Mouse (Mus musculus) liver, embryonic 13.5 days (tissue): ENCODE measurements around the gene Pisd. TPM values are rescaled to one million over a fixed set of nuclear protein-coding genes. Genes with fewer than 3 reads are reported as not detected.
"Not testable (repeated sequence)": the region's sequence is repeated elsewhere in the genome, so short reads cannot be mapped to it uniquely, and the experiment has no call there.

Source experiments
- ATAC-seq: fragments of 200-750 bp; cut with Nextera tagmentation; 2 replicates; pipeline ENCODE4 v1.8.0; 2017; ENCODE audit warnings: low read depth, mild to moderate bottlenecking, moderate number of reproducible peaks, moderate library complexity
- DNase-seq: peaks from one replicate; pipeline ENCODE4 v3.0.0; 2022
- H3K27ac ChIP-seq: fragments of 300-500 bp; sonication (generic); 2 replicates; pipeline ENCODE4 v1.5.1; 2015; ENCODE audit warnings: moderate library complexity, mild to moderate bottlenecking, inconsistent platforms
- H3K27me3 ChIP-seq: fragments of 300-500 bp; sonication (generic); 2 replicates; pipeline ENCODE4 v1.6.1; 2015; ENCODE audit warnings: mild to moderate bottlenecking, inconsistent platforms
- H3K36me3 ChIP-seq: fragments of 300-500 bp; sonication (generic); 2 replicates; pipeline ENCODE4 v1.6.1; 2015; ENCODE audit warnings: mild to moderate bottlenecking, inconsistent platforms
- H3K4me1 ChIP-seq: fragments of 300-500 bp; sonication (generic); replicated peaks from 2 replicates; pipeline ENCODE4 v1.6.1; 2015; ENCODE audit warnings: inconsistent platforms
- H3K4me2 ChIP-seq: fragments of 300-500 bp; sonication (generic); 2 replicates; pipeline ENCODE4 v1.6.1; 2015; ENCODE audit warnings: inconsistent platforms, mild to moderate bottlenecking, moderate library complexity
- H3K4me3 ChIP-seq: fragments of 300-500 bp; sonication (generic); replicated peaks from 2 replicates; pipeline ENCODE4 v1.5.1; 2015; ENCODE audit warnings: mild to moderate bottlenecking, inconsistent platforms
- H3K9ac ChIP-seq: fragments of 300-500 bp; sonication (generic); 2 replicates; pipeline ENCODE4 v1.6.1; 2015; ENCODE audit warnings: mild to moderate bottlenecking, inconsistent platforms
- H3K9me3 ChIP-seq: fragments of 300-500 bp; sonication (generic); replicated peaks from 2 replicates; pipeline ENCODE4 v1.6.1; 2016; ENCODE audit warnings: inconsistent platforms
- WGBS: fragments of 180-500 bp; shearing (Covaris S2); methylation state at CpG from one replicate; pipeline ENCODE4 v1.1.7; 2015; ENCODE audit not compliant: insufficient replicate concordance; 5-methylcytosine and 5-hydroxymethylcytosine counted together
- polyA plus RNA-seq: library from polyadenylated mRNA; unstranded; fragments of >200 nt; fragmentation: Nextera tagmentation; extraction: Ambion mirVana; gene quantifications from 2 replicates; pipeline ENCODE4 v1.2.1, GENCODE M21; 2015

Gene Pisd
- polyA plus RNA-seq, 1 experiment from 2014 or later = 35.2 TPM

DNA sequence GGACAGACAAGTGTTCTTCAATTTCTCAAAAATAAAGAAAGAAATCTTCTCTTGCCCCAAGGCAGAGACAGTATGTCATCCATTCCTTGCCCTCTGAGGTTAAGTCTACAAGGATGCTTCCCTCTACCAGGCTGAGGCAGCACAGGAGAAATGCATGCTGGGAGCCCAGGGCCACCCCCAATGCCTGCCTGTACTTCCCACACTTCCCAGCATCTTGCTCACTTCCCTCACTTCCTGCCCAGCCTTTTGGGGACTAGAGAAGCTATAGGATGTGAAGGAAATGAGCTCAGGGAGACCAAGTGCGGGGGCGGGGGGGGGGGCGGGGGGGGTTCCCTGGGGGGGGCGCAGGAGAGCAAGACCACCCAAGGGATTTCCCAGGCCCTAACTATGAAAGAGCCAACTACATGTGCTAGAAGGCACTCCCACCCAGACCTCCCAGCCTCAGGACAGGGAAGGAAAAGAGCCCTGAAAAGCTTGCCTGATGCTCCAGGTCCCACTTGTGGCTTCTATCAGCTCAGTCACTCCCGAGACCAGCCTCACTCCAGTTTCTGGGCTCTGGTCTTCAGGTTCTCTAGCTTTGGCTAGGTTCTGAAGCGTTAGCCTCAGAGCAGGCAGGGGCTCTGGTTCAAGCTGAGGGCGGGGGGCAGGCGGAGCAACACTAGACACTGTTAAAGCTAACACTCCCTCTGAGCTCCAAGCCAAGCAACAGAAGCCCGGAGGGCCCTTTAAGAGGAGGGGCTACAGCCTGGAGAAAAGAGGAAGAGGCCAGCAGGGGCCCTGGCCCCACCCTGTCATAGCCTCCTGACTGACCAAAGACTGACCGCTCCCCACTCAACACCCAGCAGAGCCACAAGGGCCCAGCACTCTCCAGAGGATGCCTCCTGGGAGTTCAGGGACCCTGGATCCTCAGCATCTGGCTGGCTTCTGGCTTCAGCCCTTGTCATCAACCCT lies 39.5 kb downstream of the Pisd start:
- Histone ChIP-seq H3K9ac (peak overlapping the region; percentile 59), H3K4me3 (peak overlapping the region; percentile 54), H3K36me3 (no peaks in the 10 kb centered on the region), H3K9me3 (no peaks in the 10 kb centered on the region), H3K27ac (peak overlapping the region; percentile 78), H3K4me2 (peak overlapping the region; percentile 59), H3K4me1 (peaks cover 50% of the 10 kb centered on the region), H3K27me3 (no peaks in the 10 kb centered on the region)
- 4% methylated on average over 10 of the region's 10 CpGs for WGBS
- DNase-seq (peak; percentile 59), ATAC-seq (peak; percentile 82)

DNA sequence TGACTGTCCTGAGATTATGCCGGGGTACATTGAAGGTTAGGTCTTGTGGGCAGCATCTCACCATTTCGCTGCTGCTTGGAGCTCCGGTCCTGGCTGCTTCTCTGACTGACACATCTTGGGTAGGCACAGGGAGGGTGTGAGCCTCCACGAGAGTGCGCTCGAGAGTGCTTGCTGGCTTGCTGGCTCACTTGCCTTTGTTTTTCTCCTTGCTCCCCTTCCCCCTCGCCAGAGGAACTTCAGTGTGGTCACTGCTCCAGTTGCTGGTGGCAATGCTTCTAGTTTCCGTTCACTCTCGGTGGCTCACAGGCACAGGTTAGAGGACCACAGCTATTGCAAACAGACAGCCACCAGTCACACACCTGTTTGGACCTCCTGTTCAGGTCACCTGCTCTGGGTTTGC lies 43.3 kb downstream of the Pisd start:
- no peaks in the 10 kb centered on the region for H3K27me3 ChIP-seq
- H3K9ac ChIP-seq = no peak overlapping the region
- ATAC-seq (no peak), DNase-seq (no peak)
- H3K4me1 ChIP-seq = peaks cover 49% of the 10 kb centered on the region
- no peaks in the 10 kb centered on the region for H3K9me3 ChIP-seq
- H3K4me2 ChIP-seq = no peak overlapping the region
- peaks cover 14% of the 10 kb centered on the region for H3K36me3 ChIP-seq
- no peak overlapping the region for H3K4me3 ChIP-seq
- 0 out of 2 replicates have a peak overlapping the region, but pooled peaks have one; percentile 2 for H3K27ac ChIP-seq
- 64% methylated on average over 9 of the region's 9 CpGs for WGBS

DNA sequence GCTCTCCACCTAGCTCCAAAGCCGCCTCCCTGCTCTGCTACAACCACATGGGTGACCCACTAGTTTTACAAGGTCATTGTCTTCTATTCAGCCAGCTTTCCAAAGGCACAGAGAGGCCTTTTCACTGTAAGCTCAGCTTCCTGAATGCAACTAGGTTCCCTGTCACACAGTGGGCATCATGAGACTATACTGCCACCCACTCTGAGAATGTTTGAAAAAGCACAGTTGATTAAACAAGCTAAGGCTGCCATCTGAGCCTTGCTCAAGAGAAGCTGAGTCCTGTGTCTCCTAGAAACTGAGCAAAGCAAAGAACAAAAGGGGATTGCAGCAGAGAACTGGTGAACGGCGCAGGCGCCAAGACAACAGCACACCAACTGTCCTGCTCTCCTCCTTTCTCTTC lies 44.1 kb downstream of the Pisd start:
- H3K4me2 ChIP-seq, H3K27ac ChIP-seq, DNase-seq, H3K27me3 ChIP-seq, H3K9me3 ChIP-seq, H3K9ac ChIP-seq, ATAC-seq, H3K4me3 ChIP-seq: not testable (repeated sequence)
- H3K36me3 ChIP-seq = peaks cover 22% of the 10 kb centered on the region
- WGBS = 71% methylated on average over 4 of the region's 4 CpGs
- peaks cover 41% of the 10 kb centered on the region for H3K4me1 ChIP-seq

DNA sequence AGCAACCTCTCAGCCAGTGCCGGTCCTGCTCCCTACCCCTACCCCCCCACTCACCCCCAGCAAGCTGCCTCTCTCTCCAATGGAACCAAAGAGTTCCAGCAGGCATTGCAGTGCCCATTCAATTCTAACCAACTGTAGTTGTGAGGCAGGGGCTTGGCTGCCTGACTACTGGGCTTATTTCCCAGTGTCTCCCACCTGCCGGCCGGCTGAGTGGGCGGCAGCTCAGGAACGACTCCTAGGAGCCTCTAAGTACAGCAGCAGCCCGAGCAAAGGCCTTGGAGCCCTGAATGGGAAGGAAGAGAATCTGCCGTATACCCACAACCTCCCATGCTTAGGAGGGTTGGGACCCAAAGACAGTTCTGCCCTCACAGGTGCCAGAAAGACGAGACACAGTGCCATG lies 44.6 kb downstream of the Pisd start:
- H3K27ac ChIP-seq, ATAC-seq, H3K4me2 ChIP-seq, H3K4me3 ChIP-seq, H3K27me3 ChIP-seq, H3K9ac ChIP-seq, DNase-seq, H3K9me3 ChIP-seq: not testable (repeated sequence)
- H3K36me3 ChIP-seq = peaks cover 25% of the 10 kb centered on the region
- 79% methylated on average over 8 of the region's 8 CpGs for WGBS
- peaks cover 36% of the 10 kb centered on the region for H3K4me1 ChIP-seq

DNA sequence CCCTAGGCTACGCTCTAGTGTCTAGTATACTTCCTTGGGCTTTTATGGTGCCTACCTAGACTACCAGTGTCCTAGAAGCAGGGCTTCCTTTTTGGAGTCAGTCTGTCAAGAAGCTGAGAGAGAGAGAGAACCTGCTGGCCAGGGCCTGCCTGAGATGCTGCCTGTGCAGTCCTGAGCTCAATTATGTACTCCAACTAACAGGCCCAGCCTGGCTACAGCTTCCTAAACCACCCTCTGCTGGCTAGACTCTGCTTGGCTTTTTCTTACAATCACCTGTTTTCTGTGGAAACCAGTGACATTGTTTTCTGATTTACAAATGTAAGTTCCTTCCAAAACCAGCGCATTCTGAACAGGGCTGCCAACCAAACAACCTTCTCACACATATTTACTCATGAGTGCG lies 45.3 kb downstream of the Pisd start:
- Histone ChIP-seq H3K4me1 (peaks cover 30% of the 10 kb centered on the region), H3K9ac (no peak overlapping the region), H3K9me3 (no peaks in the 10 kb centered on the region), H3K36me3 (peaks cover 32% of the 10 kb centered on the region), H3K4me3 (no peak overlapping the region), H3K27ac (no peak overlapping the region), H3K4me2 (no peak overlapping the region), H3K27me3 (no peaks in the 10 kb centered on the region)
- ATAC-seq (no peak), DNase-seq (no peak)
- 81% methylated on average over 3 of the region's 3 CpGs for WGBS

DNA sequence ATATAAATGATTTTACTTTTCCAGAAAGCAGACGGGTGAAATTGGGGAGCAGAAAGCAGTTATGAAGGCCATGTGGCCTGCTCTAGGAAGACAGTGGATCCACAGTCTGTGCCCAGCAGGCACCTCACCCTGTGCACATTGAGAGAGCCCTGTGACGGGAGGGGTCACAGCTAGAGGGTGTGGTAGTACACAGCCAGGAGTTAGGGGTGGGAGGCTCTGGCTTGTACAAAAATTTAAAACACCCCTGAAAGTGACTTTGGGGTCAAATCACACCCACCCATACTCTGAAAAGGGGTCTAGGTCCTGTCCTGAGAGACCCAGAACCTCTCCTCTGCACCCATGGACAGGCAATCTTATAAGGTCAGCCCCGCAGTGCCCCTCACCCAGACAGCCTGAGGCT lies 48.7 kb downstream of the Pisd start:
- not testable (repeated sequence) for H3K9ac ChIP-seq, H3K9me3 ChIP-seq, H3K4me2 ChIP-seq, H3K27ac ChIP-seq, H3K4me3 ChIP-seq, ATAC-seq, H3K4me1 ChIP-seq, H3K27me3 ChIP-seq, DNase-seq
- peaks cover 48% of the 10 kb centered on the region for H3K36me3 ChIP-seq
- 77% methylated on average over 3 of the region's 3 CpGs for WGBS

DNA sequence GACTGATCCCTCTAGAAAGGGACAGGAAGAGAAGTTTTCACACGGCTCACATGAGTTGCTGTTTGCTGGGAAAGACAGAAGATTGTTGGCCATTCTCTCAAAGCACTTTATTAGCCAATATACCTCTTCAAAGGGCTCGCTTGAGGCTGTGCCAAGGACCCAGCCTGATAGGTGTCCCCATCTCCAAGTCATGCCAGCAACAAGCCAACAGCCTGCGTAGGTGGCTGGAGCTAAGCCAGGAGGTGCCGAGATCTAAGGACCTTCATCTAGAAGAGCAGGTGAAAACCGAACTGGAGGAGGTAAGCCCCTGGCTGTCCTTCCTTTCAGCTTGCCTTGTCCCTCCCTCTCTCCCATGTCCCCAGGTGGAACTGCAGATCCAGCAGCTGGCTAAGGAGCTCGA lies 49.7 kb downstream of the Pisd start:
- Histone ChIP-seq H3K4me1 (peaks cover under 1% of the 10 kb centered on the region; the same call in 1 of the 2 replicates), H3K36me3 (peaks cover 48% of the 10 kb centered on the region), H3K27me3 (no peaks in the 10 kb centered on the region), H3K9me3 (no peaks in the 10 kb centered on the region), H3K4me2 (no peak overlapping the region), H3K27ac (no peak overlapping the region), H3K4me3 (no peak overlapping the region), H3K9ac (no peak overlapping the region)
- no peak for DNase-seq
- WGBS = 80% methylated on average over 6 of the region's 6 CpGs
- no peak for ATAC-seq

DNA sequence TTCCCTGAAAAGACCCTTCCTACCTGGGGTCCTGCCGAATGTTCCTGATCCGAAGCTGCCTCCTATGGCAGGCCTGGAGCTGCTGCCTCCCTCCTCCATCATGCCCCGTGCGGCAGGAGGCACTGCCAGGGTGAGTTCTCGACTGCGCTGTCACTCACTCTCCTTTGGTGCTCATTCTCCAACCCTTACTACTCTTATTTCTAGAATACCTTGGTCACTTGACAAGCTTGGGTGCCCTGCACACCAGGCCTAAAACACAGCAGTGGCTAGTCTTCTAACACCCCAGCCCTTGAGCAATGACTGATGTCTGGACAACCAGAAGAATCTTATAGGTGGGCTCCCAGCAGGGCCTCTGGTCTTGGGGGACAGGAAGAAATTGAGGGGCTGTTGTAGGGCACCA lies 51.6 kb downstream of the Pisd start:
- not testable (repeated sequence) for H3K9ac ChIP-seq, DNase-seq, H3K27me3 ChIP-seq, H3K9me3 ChIP-seq, H3K4me1 ChIP-seq, ATAC-seq, H3K27ac ChIP-seq, H3K4me2 ChIP-seq, H3K4me3 ChIP-seq
- peaks cover 45% of the 10 kb centered on the region for H3K36me3 ChIP-seq
- WGBS = 87% methylated on average over 6 of the region's 6 CpGs

DNA sequence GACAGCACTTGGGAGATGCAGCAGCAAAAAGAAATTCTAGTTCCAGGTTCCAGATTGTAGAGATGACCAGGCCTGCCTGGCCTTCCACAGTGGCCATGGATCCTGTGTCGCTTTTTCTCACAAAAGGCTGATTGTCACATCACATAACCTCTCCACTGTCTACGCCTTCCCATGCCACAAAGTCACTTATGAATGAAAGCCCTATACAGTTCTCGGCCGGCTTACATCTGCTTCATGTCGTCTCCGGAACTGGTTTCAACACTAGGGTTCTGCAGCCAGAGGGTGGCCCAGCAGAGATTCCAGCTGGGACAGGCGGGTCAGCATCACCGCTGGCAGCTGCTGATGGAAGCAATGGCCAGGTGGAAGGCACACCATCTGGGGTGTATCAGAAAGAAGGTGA lies 56.6 kb downstream of the Pisd start:
- ATAC-seq (no peak), DNase-seq (no peak)
- H3K4me3 ChIP-seq = no peak overlapping the region
- H3K4me2 ChIP-seq = no peak overlapping the region
- H3K9me3 ChIP-seq = no peaks in the 10 kb centered on the region
- no peak overlapping the region for H3K27ac ChIP-seq
- H3K36me3 ChIP-seq = peaks cover 6% of the 10 kb centered on the region
- H3K27me3 ChIP-seq = no peaks in the 10 kb centered on the region
- H3K4me1 ChIP-seq = peaks cover 4% of the 10 kb centered on the region
- H3K9ac ChIP-seq = no peak overlapping the region
- WGBS = 79% methylated on average over 8 of the region's 8 CpGs

DNA sequence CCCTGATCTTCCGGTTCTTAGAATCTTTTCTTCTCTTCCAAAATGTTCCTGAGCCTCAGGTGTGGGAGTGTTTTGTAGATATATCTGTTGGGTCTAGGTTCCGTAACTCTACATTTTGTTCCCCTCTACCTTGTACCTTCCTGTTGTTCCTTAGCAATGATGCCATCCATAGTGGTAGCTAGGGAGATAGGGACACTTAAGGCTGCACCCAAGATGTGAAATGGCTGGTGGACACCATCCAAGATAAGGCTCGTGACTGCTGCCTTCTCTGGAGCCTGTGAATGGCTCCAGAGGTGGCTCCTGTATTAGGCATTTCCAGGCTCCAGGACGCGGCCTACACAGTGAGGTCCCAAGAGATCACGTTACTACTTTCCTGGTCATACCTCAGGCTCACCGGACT lies 57.1 kb downstream of the Pisd start:
- Histone ChIP-seq H3K4me1 (peaks cover 8% of the 10 kb centered on the region), H3K27me3 (no peaks in the 10 kb centered on the region), H3K9ac (no peak overlapping the region), H3K36me3 (peaks cover under 1% of the 10 kb centered on the region; the same call in 1 of the 2 replicates), H3K9me3 (no peaks in the 10 kb centered on the region), H3K4me3 (no peak overlapping the region), H3K4me2 (no peak overlapping the region), H3K27ac (no peak overlapping the region)
- no peak for DNase-seq
- no peak for ATAC-seq
- 70% methylated on average over 7 of the region's 7 CpGs for WGBS

DNA sequence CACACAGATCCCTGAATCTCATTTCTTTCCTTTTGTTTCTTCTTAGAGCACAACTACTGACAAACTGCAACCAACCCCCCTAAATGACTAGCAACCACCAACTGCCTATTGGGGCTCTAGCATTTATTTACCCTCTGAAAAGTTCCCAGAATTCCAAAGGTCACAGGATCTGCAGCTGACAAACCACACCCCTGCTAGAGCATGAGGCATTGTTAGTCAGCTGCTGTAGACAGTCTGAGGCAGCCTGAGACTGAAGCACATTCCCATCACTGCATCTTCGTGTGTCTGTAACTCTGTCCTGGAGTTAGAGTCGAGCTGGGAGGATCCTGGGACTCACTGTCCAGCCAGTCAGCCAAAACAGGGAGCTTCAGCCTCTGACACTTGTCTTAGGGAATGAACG lies 60.0 kb downstream of the Pisd start:
- H3K4me1 ChIP-seq = peaks cover 10% of the 10 kb centered on the region
- whole genome bisulfite sequencing = 59% methylated on average over 3 of the region's 3 CpGs
- ATAC-seq = peak; percentile 49; the same call in 1 of the 2 replicates
- H3K27me3 ChIP-seq, H3K4me2 ChIP-seq, H3K9me3 ChIP-seq, DNase-seq, H3K27ac ChIP-seq, H3K4me3 ChIP-seq, H3K9ac ChIP-seq, H3K36me3 ChIP-seq: not testable (repeated sequence)

DNA sequence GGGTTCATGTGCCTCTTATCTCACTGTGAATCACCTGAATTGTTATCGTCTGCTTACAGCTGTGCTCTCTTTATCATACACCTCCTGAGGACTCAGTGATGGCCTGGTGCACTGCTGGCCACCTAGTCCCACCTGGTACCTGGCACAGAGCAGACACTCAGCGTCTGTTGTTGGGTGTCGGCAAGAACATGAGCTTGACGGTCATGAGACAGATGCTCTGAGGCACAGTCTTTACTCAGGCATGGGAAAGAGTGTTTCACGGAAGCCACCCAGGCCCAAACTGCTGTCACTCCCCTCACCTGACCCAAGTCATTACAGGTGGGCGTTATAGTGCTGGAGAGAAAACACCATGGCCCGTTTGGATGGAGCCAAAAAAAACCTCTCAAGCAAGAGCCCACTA lies 61.5 kb downstream of the Pisd start:
- Histone ChIP-seq H3K9me3 (no peaks in the 10 kb centered on the region), H3K4me2 (no peak overlapping the region), H3K27ac (no peak overlapping the region), H3K4me1 (peaks cover 14% of the 10 kb centered on the region), H3K4me3 (no peak overlapping the region), H3K9ac (no peak overlapping the region), H3K27me3 (no peaks in the 10 kb centered on the region), H3K36me3 (no peaks in the 10 kb centered on the region)
- DNase-seq = no peak
- WGBS = 69% methylated on average over 7 of the region's 7 CpGs
- no peak for ATAC-seq
